Mouse (Mus musculus): ENCODE measurements around the gene Kif1c. TPM values are rescaled to one million over a fixed set of nuclear protein-coding genes. Genes with fewer than 3 reads are reported as not detected.
"Not testable (repeated sequence)": the region's sequence is repeated elsewhere in the genome, so short reads cannot be mapped to it uniquely, and the experiment has no call there.

Gene Kif1c
- polyA plus RNA-seq, 1 experiment from 2014 or later = 4.2 TPM

DNA sequence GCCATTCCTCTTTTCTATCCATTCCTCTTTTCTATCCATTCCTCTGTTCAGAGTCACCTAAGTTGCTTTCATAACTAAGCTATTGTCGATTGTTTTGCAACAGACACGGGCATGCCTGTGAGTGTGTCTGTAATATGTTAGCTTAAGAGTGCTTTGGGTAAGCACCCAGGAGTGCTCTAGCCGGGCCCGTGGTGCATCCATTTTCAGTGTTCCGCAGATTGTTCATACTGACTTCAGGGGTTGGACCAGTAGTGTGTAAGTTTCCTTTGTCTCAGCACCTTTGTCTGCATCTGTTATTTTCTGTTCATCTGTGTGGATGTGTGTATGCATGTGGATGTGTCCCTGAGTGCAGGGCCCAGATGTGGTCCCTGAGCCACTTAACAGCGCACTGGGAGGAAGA is 77.3 kb downstream of the Kif1c start:
- ATAC-seq (ENCODE audit: insufficient number of reproducible peaks, insufficient read depth, low FRiP score, low TSS enrichment, low read depth) = no peak
- Histone ChIP-seq H3K4me2 (no peak overlapping the region), H3K4me1 (0 out of 2 replicates have a peak, but pooled peaks cover 3% of the 10 kb centered on the region), H3K27ac (no peak overlapping the region), H3K9ac (no peak overlapping the region), H3K9me3 (no peaks in the 10 kb centered on the region), H3K4me3 (no peak overlapping the region), H3K36me3 (peaks cover 17% of the 10 kb centered on the region), H3K27me3 (no peaks in the 10 kb centered on the region)
- 69% methylated on average over 6 of the region's 6 CpGs for WGBS

DNA sequence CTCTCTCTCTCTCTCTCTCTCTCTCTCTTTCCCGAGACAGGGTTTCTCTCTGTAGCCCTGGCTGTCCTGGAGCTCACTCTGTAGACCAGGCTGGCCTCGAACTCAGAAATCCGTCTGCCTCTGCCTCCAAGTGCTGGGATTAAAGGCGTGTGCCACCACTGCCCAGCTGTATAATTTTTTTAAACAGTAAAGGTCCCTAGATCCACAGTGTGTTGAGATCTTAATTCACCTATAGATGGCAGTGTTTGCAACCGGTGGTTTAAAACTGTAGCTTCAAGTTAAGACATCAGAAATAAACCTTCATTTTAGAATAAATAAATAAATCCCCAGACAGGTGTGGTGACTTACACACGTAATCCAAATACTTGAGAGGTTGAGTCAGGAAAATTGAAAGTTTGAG is 77.7 kb downstream of the Kif1c start:
- not testable (repeated sequence) for ATAC-seq (ENCODE audit: insufficient number of reproducible peaks, insufficient read depth, low FRiP score, low TSS enrichment, low read depth); H3K27me3 ChIP-seq; H3K4me3 ChIP-seq; H3K4me2 ChIP-seq; H3K9me3 ChIP-seq; H3K9ac ChIP-seq; H3K4me1 ChIP-seq; H3K27ac ChIP-seq
- peaks cover 14% of the 10 kb centered on the region for H3K36me3 ChIP-seq
- WGBS = 22% methylated on average over 6 of the region's 6 CpGs

Small RNA genes lying within 50 kb of the gene (microRNA-seq; reads per million reads assigned to microRNA genes)
- not detected for gene Gm22760
- not detected for gene Mir6925

Other genes with a start within 250 kb of the Kif1c start
- 40.8 and 44.7 TPM in 2 replicates for gene Med11, start 248.6 kb upstream of the Kif1c start, polyA plus RNA-seq (2015; fragmentation: Nextera tagmentation; extraction: Ambion mirVana)
- 0.59 and 0.78 TPM in 2 replicates for gene Zmynd15, start 241.1 kb upstream of the Kif1c start, polyA plus RNA-seq (2015; fragmentation: Nextera tagmentation; extraction: Ambion mirVana)
- 2.4 and 2.6 TPM in 2 replicates for gene Cxcl16, start 240.6 kb upstream of the Kif1c start, polyA plus RNA-seq (2015; fragmentation: Nextera tagmentation; extraction: Ambion mirVana)
- gene Tm4sf5, start 195.3 kb upstream of the Kif1c start, polyA plus RNA-seq (2015; fragmentation: Nextera tagmentation; extraction: Ambion mirVana) = 0.69 TPM in 1 of 2 replicates, not detected in the other
- 0.56 TPM in 1 of 2 replicates, not detected in the other for gene Vmo1, start 185.9 kb upstream of the Kif1c start, polyA plus RNA-seq (2015; fragmentation: Nextera tagmentation; extraction: Ambion mirVana)
- gene Gltpd2, start 181.4 kb upstream of the Kif1c start, polyA plus RNA-seq (2015; fragmentation: Nextera tagmentation; extraction: Ambion mirVana) = 0.45 TPM in 1 of 2 replicates, not detected in the other
- 837 and 839 TPM in 2 replicates for gene Psmb6, start 175.2 kb upstream of the Kif1c start, polyA plus RNA-seq (2015; fragmentation: Nextera tagmentation; extraction: Ambion mirVana)
- not detected in 2 replicates for gene Gm40193, start 167.6 kb upstream of the Kif1c start, polyA plus RNA-seq (2015; fragmentation: Nextera tagmentation; extraction: Ambion mirVana)
- gene Pld2, start 160.5 kb upstream of the Kif1c start, polyA plus RNA-seq (2015; fragmentation: Nextera tagmentation; extraction: Ambion mirVana) = 5.3 and 6.5 TPM in 2 replicates
- 14.6 and 16.5 TPM in 2 replicates for gene Mink1, start 137.7 kb upstream of the Kif1c start, polyA plus RNA-seq (2015; fragmentation: Nextera tagmentation; extraction: Ambion mirVana)
- gene 4930544D05Rik, start 84.7 kb upstream of the Kif1c start, polyA plus RNA-seq (2015; fragmentation: Nextera tagmentation; extraction: Ambion mirVana) = not detected in 2 replicates
- gene Chrne, start 81.3 kb upstream of the Kif1c start, polyA plus RNA-seq (2015; fragmentation: Nextera tagmentation; extraction: Ambion mirVana) = not detected in 2 replicates
- gene Gp1ba, start 61.4 kb upstream of the Kif1c start, polyA plus RNA-seq (2015; fragmentation: Nextera tagmentation; extraction: Ambion mirVana) = 0.10 and 0.37 TPM in 2 replicates
- 131 and 135 TPM in 2 replicates for gene Rnf167, start 53.3 kb upstream of the Kif1c start, polyA plus RNA-seq (2015; fragmentation: Nextera tagmentation; extraction: Ambion mirVana)
- 167 and 170 TPM in 2 replicates for gene Slc25a11, start 53.1 kb upstream of the Kif1c start, polyA plus RNA-seq (2015; fragmentation: Nextera tagmentation; extraction: Ambion mirVana)
- gene Pfn1, start 45.9 kb upstream of the Kif1c start, polyA plus RNA-seq (2015; fragmentation: Nextera tagmentation; extraction: Ambion mirVana) = 1,478 and 1,672 TPM in 2 replicates
- 18.3 and 19.7 TPM in 2 replicates for gene Eno3, start 43.3 kb upstream of the Kif1c start, polyA plus RNA-seq (2015; fragmentation: Nextera tagmentation; extraction: Ambion mirVana)
- 159 and 163 TPM in 2 replicates for gene Spag7, start 31.1 kb upstream of the Kif1c start, polyA plus RNA-seq (2015; fragmentation: Nextera tagmentation; extraction: Ambion mirVana)
- gene Camta2, start 12.4 kb upstream of the Kif1c start, polyA plus RNA-seq (2015; fragmentation: Nextera tagmentation; extraction: Ambion mirVana) = 13.4 TPM in 2 replicates
- gene Inca1, start 393 bp upstream of the Kif1c start, polyA plus RNA-seq (2015; fragmentation: Nextera tagmentation; extraction: Ambion mirVana) = 1.1 and 1.3 TPM in 2 replicates
- gene Zfp3, start 63.7 kb downstream of the Kif1c start, polyA plus RNA-seq (2015; fragmentation: Nextera tagmentation; extraction: Ambion mirVana) = 6.0 and 7.6 TPM in 2 replicates
- 0.25 TPM in 1 of 2 replicates, not detected in the other for gene Scimp, start 112.0 kb downstream of the Kif1c start, polyA plus RNA-seq (2015; fragmentation: Nextera tagmentation; extraction: Ambion mirVana)
- 46.2 and 46.3 TPM in 2 replicates for gene Rabep1, start 144.2 kb downstream of the Kif1c start, polyA plus RNA-seq (2015; fragmentation: Nextera tagmentation; extraction: Ambion mirVana)